Mouse (Mus musculus) heart, embryonic 11.5 days (tissue): ENCODE results near the gene Pfkfb3. TPM values are rescaled to one million over a fixed set of nuclear protein-coding genes. Genes with fewer than 3 reads are reported as not detected.

ENCODE experiments used
- ATAC-seq: fragments of 200-750 bp; cut with Nextera tagmentation; replicated peaks from 2 replicates; pipeline ENCODE4 v1.8.0; 2017; ENCODE audit warnings: moderate library complexity; ENCODE audit not compliant: insufficient number of reproducible peaks, low FRiP score, low TSS enrichment
- H3K27ac ChIP-seq: fragments of 300-500 bp; sonication (generic); 2 replicates; pipeline ENCODE4 v1.5.1; 2014; ENCODE audit warnings: mild to moderate bottlenecking, low read depth, low read length
- H3K27me3 ChIP-seq: fragments of 300-500 bp; sonication (generic); 2 replicates; pipeline ENCODE4 v1.6.1; 2014; ENCODE audit warnings: mild to moderate bottlenecking, low read length, mixed read lengths; ENCODE audit not compliant: control insufficient read depth, insufficient read depth
- H3K36me3 ChIP-seq: fragments of 300-500 bp; sonication (generic); 2 replicates; pipeline ENCODE4 v1.6.1; 2014; ENCODE audit warnings: mild to moderate bottlenecking, low read length, moderate library complexity, mixed read lengths; ENCODE audit not compliant: control insufficient read depth, insufficient read depth
- H3K4me1 ChIP-seq: fragments of 300-500 bp; sonication (generic); 2 replicates; pipeline ENCODE4 v1.6.1; 2014; ENCODE audit warnings: low read length; ENCODE audit not compliant: control insufficient read depth, insufficient read depth
- H3K4me2 ChIP-seq: fragments of 300-500 bp; sonication (generic); 2 replicates; pipeline ENCODE4 v1.6.1; 2014; ENCODE audit warnings: mild to moderate bottlenecking, moderate library complexity
- H3K4me3 ChIP-seq: fragments of 300-500 bp; sonication (generic); 2 replicates; pipeline ENCODE4 v1.5.1; 2014; ENCODE audit warnings: low read depth, low read length
- H3K9ac ChIP-seq: fragments of 300-500 bp; sonication (generic); 2 replicates; pipeline ENCODE4 v1.6.1; 2014; ENCODE audit warnings: mild to moderate bottlenecking, low read depth, low read length, moderate library complexity
- H3K9me3 ChIP-seq: fragments of 300-500 bp; sonication (generic); replicated peaks from 2 replicates; pipeline ENCODE4 v1.6.1; 2016; ENCODE audit warnings: low read length; ENCODE audit not compliant: control insufficient read depth
- WGBS: fragments of 180-500 bp; shearing (Covaris S2); extraction: QIAGEN DNeasy Blood & Tissue Kit; methylation state at CpG from one replicate; pipeline ENCODE4 v1.1.7; 2014; ENCODE audit not compliant: insufficient replicate concordance; 5-methylcytosine and 5-hydroxymethylcytosine counted together
- polyA plus RNA-seq: library from polyadenylated mRNA; unstranded; fragments of >200 nt; fragmentation: Nextera tagmentation; extraction: Ambion mirVana; gene quantifications from 2 replicates; pipeline ENCODE4 v1.2.1, GENCODE M21; 2014

Gene Pfkfb3
- polyA plus RNA-seq, 1 experiment from 2014 or later = 17.0 TPM

DNA sequence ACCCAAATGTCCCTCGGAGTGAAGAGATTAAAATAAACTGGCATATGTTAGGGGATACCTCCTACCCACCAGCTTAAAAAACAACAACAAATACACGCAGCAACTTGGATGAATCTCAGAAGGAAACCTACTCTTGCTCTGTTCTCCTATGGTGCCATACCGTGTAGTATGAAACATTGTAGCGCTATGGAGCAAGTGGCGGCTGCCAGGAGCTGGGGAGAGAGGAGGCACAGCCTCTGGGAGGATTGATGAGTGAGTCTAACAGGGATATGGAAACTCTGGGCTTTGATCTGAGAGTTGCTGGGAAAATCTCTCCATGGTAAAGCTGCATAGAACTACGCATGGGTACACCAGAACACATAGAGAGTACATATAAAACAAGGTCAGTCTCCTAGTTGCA is 126.3 kb downstream of the Pfkfb3 start:
- WGBS = 85% methylated on average over 6 of the region's 6 CpGs
- no peak for ATAC-seq

DNA sequence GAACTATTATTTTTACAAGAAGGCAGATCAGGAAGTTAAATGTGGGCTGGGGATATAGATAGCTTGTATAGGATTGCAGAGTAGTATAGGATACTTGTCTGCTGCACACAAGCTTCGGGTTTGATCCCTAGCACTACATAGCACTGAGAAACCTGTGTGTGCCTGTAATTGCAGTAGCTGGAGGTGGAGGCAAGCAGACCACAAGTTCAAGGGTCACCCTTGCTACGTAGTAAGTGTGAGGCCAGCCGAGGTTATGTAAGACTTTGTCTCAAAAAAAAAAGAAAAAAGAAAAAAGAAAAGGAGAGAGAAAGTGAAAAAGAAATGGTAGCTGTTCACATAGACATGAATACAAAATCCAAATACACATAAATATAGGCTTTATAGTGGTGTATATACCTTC is 127.5 kb downstream of the Pfkfb3 start:
- Histone ChIP-seq H3K27ac (peak overlapping the region; percentile 57; the same call in 1 of the 2 replicates), H3K27me3 (no peaks in the 10 kb centered on the region), H3K4me2 (no peak overlapping the region), H3K4me3 (no peak overlapping the region), H3K4me1 (peaks cover 19% of the 10 kb centered on the region), H3K36me3 (no peaks in the 10 kb centered on the region), H3K9ac (no peak overlapping the region), H3K9me3 (no peaks in the 10 kb centered on the region)
- WGBS = 47% methylated on average over 3 of the region's 3 CpGs
- ATAC-seq = no peak

More for the DNA sequence above, 126.3 kb downstream of the Pfkfb3 start:
- Histone ChIP-seq H3K9ac (no peak overlapping the region), H3K4me2 (no peak overlapping the region), H3K36me3 (no peaks in the 10 kb centered on the region), H3K4me3 (no peak overlapping the region), H3K4me1 (peaks cover 19% of the 10 kb centered on the region), H3K9me3 (no peaks in the 10 kb centered on the region), H3K27ac (no peak overlapping the region), H3K27me3 (no peaks in the 10 kb centered on the region)

DNA sequence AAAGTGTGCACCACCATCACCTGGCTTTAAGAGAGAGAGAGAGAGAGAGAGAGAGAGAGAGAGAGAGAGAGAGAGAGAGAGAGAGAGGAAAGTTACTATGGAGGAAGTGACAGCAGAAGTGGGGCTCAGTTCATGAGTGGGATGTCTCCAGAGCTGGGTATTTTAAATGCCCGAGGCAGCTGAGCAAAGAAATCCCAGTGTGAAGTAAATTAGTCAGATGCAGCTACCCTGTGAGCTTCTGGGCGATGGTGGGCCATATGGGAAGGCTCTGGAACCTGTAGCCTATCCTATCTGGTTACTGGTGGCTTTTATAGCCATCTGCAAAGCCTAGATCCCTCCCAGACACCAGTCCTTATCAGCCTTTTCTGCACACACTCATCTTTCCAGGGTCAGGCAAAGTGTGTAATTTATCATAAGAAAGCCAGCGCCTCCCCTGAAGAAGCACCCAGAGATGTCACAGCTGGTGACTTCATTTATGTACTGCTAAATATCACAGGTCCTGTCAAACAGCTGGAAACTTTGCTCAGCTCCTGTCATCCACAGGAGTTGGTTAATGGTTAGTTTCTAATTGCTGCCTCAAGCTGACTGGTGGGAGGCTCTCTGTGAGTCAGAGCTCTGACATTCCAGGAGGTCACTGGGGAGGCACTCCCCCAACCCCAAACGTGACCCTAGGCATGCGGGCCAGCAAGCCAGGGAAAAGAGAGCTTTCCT is 128.3 kb downstream of the Pfkfb3 start:
- 8% methylated on average over 5 of the region's 5 CpGs for WGBS
- no peak overlapping the region for H3K4me3 ChIP-seq
- no peaks in the 10 kb centered on the region for H3K9me3 ChIP-seq
- H3K9ac ChIP-seq = no peak overlapping the region
- H3K4me2 ChIP-seq = no peak overlapping the region
- no peaks in the 10 kb centered on the region for H3K27me3 ChIP-seq
- ATAC-seq = peak; percentile 57; the same call in 1 of the 2 replicates
- peaks cover 19% of the 10 kb centered on the region for H3K4me1 ChIP-seq
- no peaks in the 10 kb centered on the region for H3K36me3 ChIP-seq
- peak overlapping the region; percentile 52 for H3K27ac ChIP-seq

DNA sequence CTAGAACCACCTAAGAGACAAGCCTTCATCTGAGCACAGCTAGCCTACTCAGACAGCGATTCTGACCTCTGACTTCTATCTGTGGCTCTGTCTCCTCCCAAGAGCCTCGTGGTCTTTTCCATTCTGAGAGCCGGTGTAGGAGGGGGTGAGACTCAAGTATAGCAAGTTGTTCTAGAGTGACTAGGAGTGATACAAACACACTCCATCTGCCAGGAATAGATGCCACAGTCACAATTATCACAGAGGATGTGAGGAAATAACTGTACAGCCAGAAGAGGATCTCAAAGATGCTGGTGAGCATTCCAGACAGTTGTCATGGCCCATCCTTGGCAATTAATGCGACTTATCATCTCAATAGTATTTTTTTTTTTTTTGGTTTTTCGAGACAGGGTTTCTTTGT is 129.6 kb downstream of the Pfkfb3 start:
- H3K27me3 ChIP-seq = no peaks in the 10 kb centered on the region
- H3K4me1 ChIP-seq = peaks cover 14% of the 10 kb centered on the region
- no peaks in the 10 kb centered on the region for H3K9me3 ChIP-seq
- H3K36me3 ChIP-seq = no peaks in the 10 kb centered on the region
- H3K27ac ChIP-seq = no peak overlapping the region
- no peak overlapping the region for H3K4me3 ChIP-seq
- no peak overlapping the region for H3K9ac ChIP-seq
- WGBS = 65% methylated on average over 5 of the region's 5 CpGs
- ATAC-seq = no peak
- no peak overlapping the region for H3K4me2 ChIP-seq

DNA sequence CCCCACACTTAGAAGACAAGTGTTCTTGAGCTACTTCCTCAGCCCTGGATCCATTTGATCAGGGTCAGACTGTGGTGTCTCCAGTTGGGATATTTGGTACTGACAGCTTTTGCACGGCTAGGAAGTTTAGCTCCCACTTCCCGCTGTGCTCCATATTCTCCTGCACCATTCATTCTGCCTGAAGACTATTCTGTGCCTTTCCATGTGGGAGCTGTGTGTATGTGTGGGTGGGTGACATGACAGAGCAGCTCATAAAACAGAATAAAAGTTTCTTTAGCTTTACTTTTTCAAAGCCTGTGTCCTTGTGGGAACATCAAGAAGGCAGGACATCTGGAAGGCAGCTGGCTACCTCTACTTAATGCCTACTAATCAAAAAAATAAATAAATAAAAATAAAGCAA is 130.5 kb downstream of the Pfkfb3 start:
- no peak for ATAC-seq
- WGBS = 72% methylated on average over 2 of the region's 2 CpGs
- Histone ChIP-seq H3K36me3 (no peaks in the 10 kb centered on the region), H3K27ac (no peak overlapping the region), H3K9ac (no peak overlapping the region), H3K4me1 (peaks cover 11% of the 10 kb centered on the region), H3K4me3 (no peak overlapping the region), H3K4me2 (no peak overlapping the region), H3K9me3 (no peaks in the 10 kb centered on the region), H3K27me3 (no peaks in the 10 kb centered on the region)

DNA sequence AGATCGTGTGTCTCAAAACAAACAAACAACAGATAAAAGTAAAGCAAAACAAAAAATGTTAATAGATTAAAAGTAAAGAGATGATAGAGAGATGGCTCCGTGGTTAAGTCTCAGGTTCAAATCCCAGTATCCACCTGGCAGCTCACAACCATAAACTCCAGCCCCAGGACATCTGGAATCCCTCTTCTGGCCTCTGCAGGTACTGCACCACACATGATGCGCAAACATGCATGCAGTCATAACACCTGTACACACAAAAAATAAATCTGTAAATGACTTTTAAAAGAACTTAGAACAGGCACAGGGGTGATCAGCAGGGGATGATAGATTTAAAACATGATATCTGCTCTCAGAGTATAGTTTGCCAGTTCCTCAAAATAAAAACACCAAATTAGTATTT is 131.5 kb downstream of the Pfkfb3 start:
- H3K4me3 ChIP-seq = no peak overlapping the region
- no peaks in the 10 kb centered on the region for H3K9me3 ChIP-seq
- H3K9ac ChIP-seq = no peak overlapping the region
- H3K4me2 ChIP-seq = no peak overlapping the region
- no peak overlapping the region for H3K27ac ChIP-seq
- no peaks in the 10 kb centered on the region for H3K36me3 ChIP-seq
- ATAC-seq = no peak
- 64% methylated on average over 3 of the region's 3 CpGs for WGBS
- no peaks in the 10 kb centered on the region for H3K27me3 ChIP-seq
- peaks cover 11% of the 10 kb centered on the region for H3K4me1 ChIP-seq

Other genes with a start within 250 kb of the Pfkfb3 start
- 106 and 109 TPM in 2 replicates for gene Rbm17, start 50.1 kb upstream of the Pfkfb3 start, polyA plus RNA-seq
- not detected in 2 replicates for gene Gm17490, start 72.2 kb upstream of the Pfkfb3 start, polyA plus RNA-seq
- not detected in 2 replicates for gene Il2ra, start 88.7 kb upstream of the Pfkfb3 start, polyA plus RNA-seq
- gene Il15ra, start 151.2 kb upstream of the Pfkfb3 start, polyA plus RNA-seq = 5.8 and 6.7 TPM in 2 replicates
- 113 and 124 TPM in 2 replicates for gene Fbh1, start 223.5 kb upstream of the Pfkfb3 start, polyA plus RNA-seq
- gene Ankrd16, start 223.8 kb upstream of the Pfkfb3 start, polyA plus RNA-seq = 19.6 and 25.7 TPM in 2 replicates